Mouse (Mus musculus) lung, embryonic 15.5 days (tissue): Measurements from ENCODE around the gene Nts. TPM values are rescaled to one million over a fixed set of nuclear protein-coding genes. Genes with fewer than 3 reads are reported as not detected.
"Not testable (repeated sequence)": the region's sequence is repeated elsewhere in the genome, so short reads cannot be mapped to it uniquely, and the experiment has no call there.

ENCODE experiments used
- ATAC-seq: fragments of 200-750 bp; cut with Nextera tagmentation; 2 replicates; pipeline ENCODE4 v1.8.0; 2017; ENCODE audit warnings: moderate number of reproducible peaks, borderline replicate concordance; ENCODE audit not compliant: low FRiP score, low TSS enrichment; ENCODE audit errors: extremely low read depth
- H3K27ac ChIP-seq: fragments of 300-500 bp; sonication (generic); 2 replicates; pipeline ENCODE4 v1.5.1; 2015; ENCODE audit warnings: moderate library complexity, mild to moderate bottlenecking, inconsistent platforms
- H3K27me3 ChIP-seq: fragments of 300-500 bp; sonication (generic); 2 replicates; pipeline ENCODE4 v1.6.1; 2015; ENCODE audit warnings: inconsistent platforms
- H3K36me3 ChIP-seq: fragments of 300-500 bp; sonication (generic); 2 replicates; pipeline ENCODE4 v1.6.1; 2015; ENCODE audit warnings: inconsistent platforms
- H3K4me1 ChIP-seq: fragments of 300-500 bp; sonication (generic); 2 replicates; pipeline ENCODE4 v1.6.1; 2015; ENCODE audit warnings: inconsistent platforms
- H3K4me2 ChIP-seq: fragments of 300-500 bp; sonication (generic); 2 replicates; pipeline ENCODE4 v1.6.1; 2015; ENCODE audit warnings: inconsistent platforms, mild to moderate bottlenecking, moderate library complexity
- H3K4me3 ChIP-seq: fragments of 300-500 bp; sonication (generic); 2 replicates; pipeline ENCODE4 v1.5.1; 2015; ENCODE audit warnings: mild to moderate bottlenecking, inconsistent platforms
- H3K9ac ChIP-seq: fragments of 300-500 bp; sonication (generic); 2 replicates; pipeline ENCODE4 v1.6.1; 2015; ENCODE audit warnings: inconsistent platforms
- H3K9me3 ChIP-seq: fragments of 300-500 bp; sonication (generic); 2 replicates; pipeline ENCODE4 v1.6.1; 2016; ENCODE audit warnings: inconsistent platforms
- WGBS: fragments of 180-500 bp; shearing (Covaris S2); methylation state at CpG from one replicate; pipeline ENCODE4 v1.1.7; 2015; 5-methylcytosine and 5-hydroxymethylcytosine counted together
- polyA plus RNA-seq: library from polyadenylated mRNA; unstranded; fragments of >200 nt; fragmentation: Nextera tagmentation; extraction: Ambion mirVana; gene quantifications from 2 replicates; pipeline ENCODE4 v1.2.1, GENCODE M21; 2015

The Nts gene
- polyA plus RNA-seq, 1 experiment from 2014 or later = 1.0 TPM

DNA sequence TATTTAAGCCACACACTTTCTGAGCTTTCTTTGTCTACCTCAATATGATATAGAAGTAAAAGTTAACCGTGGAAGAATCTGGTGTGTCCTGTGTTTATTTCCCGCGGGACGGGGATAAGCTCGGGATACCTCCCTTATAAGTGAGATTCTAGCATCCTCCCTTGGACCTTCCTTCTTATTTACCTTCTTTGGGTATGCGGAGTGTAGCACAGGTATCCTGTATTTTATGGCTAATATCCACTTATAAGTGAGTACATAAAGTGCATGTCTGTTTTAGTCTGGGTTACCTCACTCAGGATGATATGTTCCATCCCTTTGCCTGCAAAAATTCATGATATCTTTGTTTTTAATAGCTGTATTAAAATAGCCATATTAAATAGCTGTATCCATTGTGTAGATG, 54.8 kb downstream of the Nts start:
- H3K4me3 ChIP-seq = not testable (repeated sequence)
- WGBS = 29% methylated on average over 6 of the region's 6 CpGs

DNA sequence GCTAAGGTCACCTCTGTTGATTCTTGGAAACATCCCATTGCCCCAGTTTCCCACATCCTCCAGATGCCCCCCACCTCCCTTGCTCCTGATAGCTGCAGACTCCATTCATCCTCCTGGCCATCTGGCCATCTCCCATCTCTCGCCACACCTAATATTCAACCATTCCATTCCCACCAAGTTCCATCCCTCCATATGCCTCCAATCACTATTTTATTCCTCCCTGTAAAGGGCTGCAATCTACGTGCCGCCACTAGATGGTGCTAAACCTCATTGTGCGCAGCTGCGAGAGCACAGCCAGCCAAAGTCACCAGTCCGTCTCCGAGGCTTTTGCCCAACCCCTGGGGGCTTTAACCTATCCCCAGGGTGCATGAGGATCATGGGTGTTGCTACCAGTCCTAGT, 55.2 kb downstream of the Nts start:
- not testable (repeated sequence) for H3K9ac ChIP-seq, H3K27me3 ChIP-seq, H3K36me3 ChIP-seq, H3K4me1 ChIP-seq, H3K9me3 ChIP-seq, H3K4me3 ChIP-seq, ATAC-seq, H3K27ac ChIP-seq
- peak overlapping the region; percentile 39; the same call in 1 of the 2 replicates for H3K4me2 ChIP-seq
- WGBS = 2% methylated on average over 7 of the region's 7 CpGs

More for the DNA sequence above, 54.8 kb downstream of the Nts start:
- not testable (repeated sequence) for ATAC-seq, H3K27me3 ChIP-seq, H3K36me3 ChIP-seq, H3K4me1 ChIP-seq, H3K27ac ChIP-seq, H3K9ac ChIP-seq, H3K9me3 ChIP-seq
- H3K4me2 ChIP-seq = peak overlapping the region; percentile 39

Other genes with a start within 250 kb of the Nts start
- 5.8 and 6.1 TPM in 2 replicates for gene Rassf9, start 21.7 kb upstream of the Nts start, polyA plus RNA-seq